Mouse (Mus musculus) embryonic fibroblast, embryonic 13.5 days (primary cell): ENCODE measurements at regions not wholly inside any gene's neighbourhood (a gene's known extent, or its start where the extent isn't known, plus 50 kb on each side); places are given as distances from the start of the nearest gene placed in this dataset.

Source experiments
- CTCF ChIP-seq: IDR thresholded peaks from 2 replicates; pipeline ENCODE4 v1.5.1; 2011; ENCODE audit warnings: mild to moderate bottlenecking, control low read depth, low read length, moderate library complexity, borderline replicate concordance; ENCODE audit not compliant: insufficient read depth
- POLR2A ChIP-seq: IDR thresholded peaks from 2 replicates; pipeline ENCODE4 v1.6.1; 2011; ENCODE audit warnings: low read depth, mild to moderate bottlenecking, control low read depth, low read length, moderate library complexity

GRCm38 (mm10) chr4:10344147-10344546, 530.2 kb upstream of the 2610301B20Rik start:
- TF ChIP-seq CTCF = no peak
- TF ChIP-seq POLR2A = no peak
